Mouse (Mus musculus): ENCODE results near the gene Eya2.

- no peak for TF ChIP-seq CTCF (IDR thresholded peaks at IDR 0.05; ENCODE audit: control insufficient read depth, insufficient read depth, low read length)
- TF ChIP-seq POLR2A (IDR thresholded peaks at IDR 0.05; ENCODE audit: borderline replicate concordance, control insufficient read depth, low read depth, low read length): no peak
Observed at GRCm38 (mm10) chr2:165740381-165740780, 145.5 kb downstream of the Eya2 start.
